Mouse (Mus musculus) embryonic fibroblast, embryonic 13.5 days (primary cell): ENCODE data around the gene Ralgps1.

Source experiments
- CTCF ChIP-seq: IDR thresholded peaks from 2 replicates; pipeline ENCODE4 v1.5.1; 2011; ENCODE audit warnings: mild to moderate bottlenecking, control low read depth, low read length, moderate library complexity, borderline replicate concordance; ENCODE audit not compliant: insufficient read depth
- POLR2A ChIP-seq: IDR thresholded peaks from 2 replicates; pipeline ENCODE4 v1.6.1; 2011; ENCODE audit warnings: low read depth, mild to moderate bottlenecking, control low read depth, low read length, moderate library complexity

- TF ChIP-seq CTCF, result no peak
- no peak for TF ChIP-seq POLR2A
Observed at GRCm38 (mm10) chr2:33365703-33366471, 5.4 kb downstream of the Ralgps1 start.
